Mouse (Mus musculus) c-Kit-positive CD71-negative TER-119-negative erythroid progenitor cells, embryonic 14.5 days (primary cell): ENCODE measurements around the gene Ddx39b.

Experiments used
- DNase-seq: peaks from one replicate; pipeline ENCODE4 v3.0.0-alpha.2; 2013; ENCODE audit warnings: low read depth

The Ddx39b gene

GRCm38 (mm10) chr17:35244999-35245398 lies 3.5 kb downstream of the Ddx39b start:
- no peak for DNase-seq

DNA sequence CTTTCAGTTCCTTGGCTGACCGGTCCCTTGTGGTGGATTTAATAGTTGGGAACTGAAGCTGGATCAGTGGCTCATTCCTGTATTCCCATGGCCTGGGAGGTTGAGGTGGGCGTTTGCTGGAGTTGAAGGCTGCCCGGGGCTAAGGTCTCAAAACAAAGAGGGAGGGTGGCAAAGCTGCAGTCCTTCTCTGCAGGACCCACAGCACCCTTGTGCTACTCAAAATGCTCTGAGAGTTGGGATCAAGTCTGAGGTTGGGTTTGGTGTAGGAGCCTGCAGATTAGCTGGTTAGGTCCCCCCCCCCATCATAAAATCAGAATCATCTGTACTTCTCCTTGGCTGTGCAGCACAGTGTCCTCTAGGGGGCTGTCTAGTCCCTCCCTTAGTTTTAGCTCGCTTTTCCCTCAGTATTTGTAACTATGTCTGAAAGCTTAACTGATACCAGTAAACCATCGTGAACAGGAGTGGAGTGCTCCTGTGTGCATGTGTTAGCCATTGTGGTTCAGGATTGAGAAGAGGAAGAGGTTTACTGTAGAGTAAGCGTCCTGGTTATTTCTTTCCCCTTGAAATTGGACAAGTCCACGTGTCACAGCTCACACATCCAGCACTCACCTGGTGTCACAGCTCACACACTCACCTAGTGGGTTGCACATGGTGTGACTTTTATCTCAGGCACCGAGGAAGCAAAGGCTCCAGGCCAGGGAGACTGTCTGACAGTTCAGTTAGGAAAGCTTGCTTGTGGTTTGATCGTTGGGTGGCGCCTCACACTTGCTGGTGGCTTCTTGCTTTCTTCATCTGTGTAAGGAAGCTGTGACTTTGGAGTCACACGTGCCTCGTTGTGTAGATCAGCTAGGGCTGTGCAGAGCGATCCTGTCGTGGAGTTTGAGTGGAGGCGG lies 4.4 kb downstream of the Ddx39b start:
- no peak for DNase-seq

DNA sequence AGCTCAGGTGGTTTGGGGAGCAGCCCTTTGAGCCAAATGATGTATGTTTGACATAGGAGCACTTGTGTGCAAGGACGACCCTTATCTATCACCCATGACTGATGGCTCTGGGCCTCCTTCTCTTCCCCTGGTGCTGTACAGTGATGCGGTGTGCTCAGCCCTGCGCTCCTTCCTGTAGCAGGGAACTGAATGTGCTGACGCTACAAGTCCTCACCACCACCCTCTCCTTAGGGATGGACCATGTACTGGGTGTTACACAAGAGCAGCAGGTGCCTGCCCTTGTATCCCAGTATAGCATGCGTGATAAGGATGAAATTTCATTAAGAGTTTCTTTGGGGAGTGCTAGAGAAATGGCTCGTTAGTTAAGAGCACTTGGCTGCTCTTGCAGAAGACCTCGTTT lies 5.6 kb downstream of the Ddx39b start:
- no peak for DNase-seq

DNA sequence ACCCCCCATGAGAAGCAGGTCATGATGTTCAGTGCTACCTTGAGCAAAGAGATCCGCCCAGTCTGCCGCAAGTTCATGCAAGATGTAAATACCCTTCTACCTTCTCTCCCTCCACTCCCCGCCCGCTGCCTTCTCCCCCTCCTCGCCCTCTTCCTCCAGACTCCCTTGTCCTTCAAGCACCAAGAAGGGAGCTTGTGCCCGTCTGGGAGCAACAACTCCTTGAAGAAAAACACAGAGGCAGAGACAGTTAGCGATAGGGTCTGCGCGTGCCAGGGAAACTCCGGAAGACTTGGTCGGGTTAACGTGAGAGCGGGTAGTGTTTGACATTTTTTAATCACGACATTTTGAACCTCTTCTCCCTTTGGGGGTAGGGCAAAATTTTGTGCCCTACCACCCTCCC lies 7.4 kb downstream of the Ddx39b start:
- no peak for DNase-seq

DNA sequence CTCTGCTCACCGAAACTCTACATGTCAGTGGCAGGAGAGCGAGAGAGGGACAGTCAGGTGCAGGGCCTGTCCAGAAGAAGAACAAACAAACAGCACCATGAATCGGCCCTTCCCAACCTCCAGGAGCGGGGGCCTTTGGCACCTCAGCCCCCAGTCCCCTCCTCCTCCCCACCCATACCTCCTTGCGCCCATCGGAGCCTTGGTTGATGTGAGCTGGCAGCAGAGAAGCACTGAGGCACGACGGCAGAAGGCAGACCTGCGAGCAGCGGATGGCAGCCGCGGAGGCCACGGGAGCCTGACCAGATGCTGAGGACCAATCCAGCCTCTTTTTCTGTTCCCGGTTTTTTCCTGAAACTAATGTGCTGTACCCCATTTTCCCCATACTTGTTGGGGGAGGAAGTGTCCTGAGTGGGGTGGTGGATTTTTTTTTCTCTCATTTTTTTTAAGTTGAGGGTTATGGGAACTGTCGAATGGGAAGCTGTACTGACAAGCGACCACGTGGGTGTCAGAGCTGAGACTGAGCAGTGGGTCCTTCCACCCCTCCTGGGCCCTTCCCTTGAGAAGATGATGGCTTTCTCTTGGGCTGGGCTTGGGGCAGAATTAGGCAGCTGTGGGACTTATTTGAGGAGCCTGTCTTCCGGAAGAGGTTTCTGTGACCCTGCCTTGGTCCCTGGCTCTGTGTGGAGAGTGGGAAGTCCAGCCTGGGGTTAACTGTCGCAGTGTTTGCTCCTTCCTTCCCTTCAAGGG lies 8.1 kb downstream of the Ddx39b start:
- no peak for DNase-seq

- DNase-seq = no peak
These were observed 9.0 kb downstream of the Ddx39b start for GRCm38 (mm10) chr17:35250348-35251120.

- DNase-seq = no peak
These were observed 9.7 kb downstream of the Ddx39b start for GRCm38 (mm10) chr17:35251162-35251719.

DNA sequence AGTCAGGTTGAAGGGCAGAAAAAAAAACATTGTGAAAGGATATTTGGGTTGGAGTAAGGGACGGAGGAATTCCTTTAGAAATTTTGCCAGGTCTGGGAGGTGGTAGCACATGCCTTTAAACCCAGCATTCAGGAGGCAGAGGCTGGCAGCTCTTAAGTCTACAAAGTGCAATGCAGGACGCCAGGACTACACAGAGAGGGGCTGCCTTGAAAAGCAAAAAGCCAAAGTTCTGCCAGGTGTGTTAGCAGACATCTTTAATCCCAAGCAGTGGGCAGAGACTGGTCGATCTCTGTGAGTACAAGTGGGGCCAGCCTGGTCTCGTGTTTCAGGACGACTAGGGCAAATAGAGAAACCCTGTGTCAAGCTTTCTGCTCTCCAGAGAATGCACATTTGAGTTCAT lies 10.4 kb downstream of the Ddx39b start:
- DNase-seq = no peak

GRCm38 (mm10) chr17:35252619-35253292 lies 11.2 kb downstream of the Ddx39b start:
- no peak for DNase-seq

DNA sequence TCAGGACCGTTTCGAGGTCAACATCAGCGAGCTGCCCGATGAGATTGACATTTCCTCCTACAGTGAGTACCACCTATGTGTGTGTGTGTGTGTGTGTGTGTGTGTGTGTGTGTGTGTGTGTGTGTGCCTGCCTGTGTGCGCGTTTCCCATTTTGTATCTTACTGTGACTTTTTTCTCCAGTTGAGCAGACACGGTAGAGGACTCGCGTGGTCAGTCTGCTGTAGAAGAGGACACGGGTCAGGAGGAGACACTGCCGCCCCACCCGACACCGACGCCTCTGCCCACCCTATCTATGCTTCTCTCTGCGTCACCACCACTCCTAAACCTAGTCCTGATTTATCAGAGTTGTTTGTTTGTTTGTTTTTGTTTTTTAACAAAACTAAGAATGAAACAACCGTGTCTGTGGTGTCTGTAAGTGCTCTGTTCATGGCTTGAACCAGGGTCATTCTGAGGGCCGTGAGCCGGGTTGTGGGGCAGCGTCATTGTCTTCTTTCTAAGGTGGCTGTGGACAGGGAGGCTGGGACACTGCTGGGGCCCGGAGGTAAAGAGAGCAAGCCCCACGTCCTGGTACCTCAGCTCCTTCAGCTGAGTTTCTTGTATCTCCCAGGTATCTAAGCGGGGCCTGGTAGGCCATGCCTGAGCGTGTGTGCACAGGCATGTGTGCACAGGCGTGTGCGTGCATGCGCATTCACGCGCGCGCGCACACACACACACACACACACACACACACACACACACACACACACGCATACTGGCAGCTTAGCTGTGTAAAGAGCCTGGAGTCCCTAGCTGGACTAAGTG lies 11.9 kb downstream of the Ddx39b start:
- DNase-seq = no peak

DNA sequence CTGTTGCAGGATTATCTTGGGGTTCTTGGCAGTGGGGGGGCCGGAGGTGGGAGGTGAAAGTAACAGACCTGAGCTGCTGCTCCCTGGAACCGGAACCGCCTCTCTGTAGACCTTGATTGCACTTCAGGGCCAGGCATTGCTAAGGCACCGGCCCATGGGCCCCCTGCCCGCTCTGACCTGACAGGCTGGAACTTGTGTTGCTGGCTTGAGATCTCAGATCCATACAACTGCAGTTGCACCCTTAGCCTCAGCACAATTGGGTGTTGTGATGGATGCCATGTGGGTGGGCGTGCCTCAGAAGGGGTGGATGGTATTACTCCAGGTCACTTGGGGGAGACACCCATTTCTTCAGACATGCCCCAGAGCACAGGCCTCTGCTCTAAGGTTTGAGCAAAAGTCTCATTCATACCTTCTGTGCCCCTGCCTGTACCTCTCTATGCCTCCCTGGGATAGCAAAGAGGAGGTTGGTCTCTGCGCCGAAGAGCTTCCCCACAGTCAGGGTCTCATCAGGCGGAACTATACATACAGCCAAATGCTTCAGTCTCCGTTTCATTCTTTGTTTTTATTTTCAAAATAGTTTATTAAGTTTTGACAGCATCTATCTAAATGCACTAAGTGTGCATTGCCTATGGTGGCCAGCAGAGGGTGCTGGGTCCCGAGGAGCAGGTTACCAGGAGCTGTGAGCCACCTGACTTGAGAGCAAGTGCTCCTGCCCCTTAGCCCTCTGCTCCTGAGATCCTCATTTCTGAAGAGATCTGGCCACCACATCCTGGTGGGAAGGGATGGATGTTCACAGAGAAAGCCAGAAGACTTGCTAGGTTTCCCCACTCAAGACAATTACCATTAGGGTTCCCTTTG lies 12.9 kb downstream of the Ddx39b start:
- no peak for DNase-seq

DNA sequence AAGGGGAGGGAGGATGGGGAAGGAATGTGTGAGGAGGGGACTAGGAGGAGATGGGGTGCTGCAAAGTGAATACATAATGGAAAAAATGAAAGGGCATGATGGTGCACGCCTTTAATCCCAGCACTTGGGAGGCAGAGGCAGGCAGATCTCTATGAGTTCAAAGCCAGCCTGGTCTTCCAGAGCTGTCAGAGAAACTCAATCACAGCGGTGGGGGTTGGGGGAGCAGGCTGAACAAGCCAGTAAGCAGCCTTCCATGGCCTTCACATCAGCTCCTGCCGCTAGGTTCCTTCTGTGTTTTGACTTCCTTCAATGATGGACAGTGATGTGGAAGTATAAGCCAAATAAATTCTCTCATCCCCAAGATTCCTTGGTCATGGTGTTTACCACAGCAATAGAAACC lies 13.8 kb downstream of the Ddx39b start:
- no peak for DNase-seq

- DNase-seq = no peak
These were observed 14.2 kb downstream of the Ddx39b start for GRCm38 (mm10) chr17:35255704-35256103.

DNA sequence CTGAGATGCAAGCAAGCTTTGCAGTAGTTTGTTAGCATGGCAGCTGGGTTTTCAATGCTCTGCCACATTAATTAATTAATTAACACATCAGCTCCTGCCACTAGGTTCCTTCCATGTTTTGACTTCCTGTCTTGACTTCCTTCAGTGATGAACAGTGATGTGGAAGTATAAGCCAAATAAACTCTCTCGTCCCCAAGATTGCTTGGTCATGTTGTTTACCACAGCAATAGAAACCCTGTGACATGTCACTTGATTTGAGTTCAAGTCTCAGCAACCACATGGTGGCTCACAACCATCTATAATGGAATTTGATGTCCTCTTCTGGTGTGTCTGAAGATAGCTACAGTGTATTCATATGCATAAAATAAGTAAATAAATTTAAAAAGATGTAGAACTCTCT lies 15.8 kb downstream of the Ddx39b start:
- no peak for DNase-seq

- peak; percentile 96 for DNase-seq
These were observed 16.4 kb downstream of the Ddx39b start for GRCm38 (mm10) chr17:35257824-35258491.

GRCm38 (mm10) chr17:35258492-35259478 lies 17.2 kb downstream of the Ddx39b start:
- peak; percentile 86 for DNase-seq

DNA sequence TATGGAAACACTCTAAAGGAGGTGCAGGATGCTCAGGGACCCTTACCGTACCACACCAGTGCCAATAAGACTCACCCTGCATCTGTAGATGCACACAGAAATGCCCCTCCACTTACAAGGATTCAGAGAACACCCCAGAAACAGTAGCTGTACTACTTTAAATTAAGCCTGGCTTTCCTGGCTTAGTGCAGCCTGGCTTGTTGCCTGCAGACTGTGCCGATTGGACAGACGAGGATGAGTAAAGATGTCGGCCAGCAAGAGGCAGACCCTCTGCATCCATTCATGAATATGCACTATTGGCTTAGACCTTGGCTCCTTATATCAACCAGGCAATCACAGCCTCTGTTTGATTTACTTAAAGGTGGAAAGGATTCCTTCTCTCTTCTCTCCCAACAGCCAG lies 18.1 kb downstream of the Ddx39b start:
- DNase-seq = no peak

- DNase-seq = no peak
These were observed 20.1 kb downstream of the Ddx39b start for GRCm38 (mm10) chr17:35261651-35262050.
